Mouse (Mus musculus) bone marrow macrophage, adult 2 months (primary cell): ENCODE measurements at regions not wholly inside any gene's neighbourhood (a gene's known extent, or its start where the extent isn't known, plus 50 kb on each side); places are given as distances from the start of the nearest gene placed in this dataset.

Experiments
- H3K27ac ChIP-seq: 2 replicates; pipeline ENCODE4 v1.5.1; 2012; ENCODE audit warnings: low read depth, low read length; ENCODE audit not compliant: insufficient read depth
- H3K4me1 ChIP-seq: 2 replicates; pipeline ENCODE4 v1.6.1; 2012; ENCODE audit warnings: low read length; ENCODE audit not compliant: control insufficient read depth, insufficient read depth
- H3K4me3 ChIP-seq: 2 replicates; pipeline ENCODE4 v1.5.1; 2012; ENCODE audit warnings: mild to moderate bottlenecking, low read length, moderate library complexity; ENCODE audit not compliant: insufficient read depth
- CTCF ChIP-seq: IDR thresholded peaks from 2 replicates; pipeline ENCODE4 v1.5.1; 2012; ENCODE audit warnings: low read depth, mild to moderate bottlenecking, low read length, moderate library complexity
- POLR2A ChIP-seq: IDR thresholded peaks from 2 replicates; pipeline ENCODE4 v1.6.1; 2012; ENCODE audit warnings: mild to moderate bottlenecking, low read depth, low read length, borderline replicate concordance

- Histone ChIP-seq H3K27ac (no peak overlapping the region), H3K4me1 (peaks cover 2% of the 10 kb centered on the region; the same call in 1 of the 2 replicates), H3K4me3 (no peak overlapping the region)
- TF ChIP-seq POLR2A = no peak
- TF ChIP-seq CTCF = no peak
These were observed 171.1 kb upstream of the Cpeb2 start for GRCm38 (mm10) chr5:43061797-43062391.

GRCm38 (mm10) chr5:43062499-43062898 lies 170.5 kb upstream of the Cpeb2 start:
- H3K27ac ChIP-seq = no peak overlapping the region
- H3K4me1 ChIP-seq = peaks cover 2% of the 10 kb centered on the region; the same call in 1 of the 2 replicates
- TF ChIP-seq POLR2A = no peak
- no peak for TF ChIP-seq CTCF
- H3K4me3 ChIP-seq = no peak overlapping the region

GRCm38 (mm10) chr5:43063386-43063785 lies 169.6 kb upstream of the Cpeb2 start:
- Histone ChIP-seq H3K4me1 (peaks cover 2% of the 10 kb centered on the region; the same call in 1 of the 2 replicates), H3K4me3 (no peak overlapping the region), H3K27ac (no peak overlapping the region)
- TF ChIP-seq CTCF = no peak
- no peak for TF ChIP-seq POLR2A

GRCm38 (mm10) chr5:43071541-43071940 lies 161.4 kb upstream of the Cpeb2 start:
- Histone ChIP-seq H3K4me3 (no peak overlapping the region), H3K4me1 (no peaks in the 10 kb centered on the region), H3K27ac (no peak overlapping the region)
- TF ChIP-seq CTCF (no peak), POLR2A (no peak)

GRCm38 (mm10) chr5:43072340-43072739 lies 160.6 kb upstream of the Cpeb2 start:
- no peak overlapping the region for H3K4me3 ChIP-seq
- TF ChIP-seq CTCF = no peak
- H3K27ac ChIP-seq = no peak overlapping the region
- no peaks in the 10 kb centered on the region for H3K4me1 ChIP-seq

- no peaks in the 10 kb centered on the region for H3K4me1 ChIP-seq
- H3K4me3 ChIP-seq = no peak overlapping the region
- no peak overlapping the region for H3K27ac ChIP-seq
- no peak for TF ChIP-seq CTCF
- no peak for TF ChIP-seq POLR2A
These were observed 158.4 kb upstream of the Cpeb2 start for GRCm38 (mm10) chr5:43074536-43074935.

GRCm38 (mm10) chr5:43080252-43080651 lies 152.7 kb upstream of the Cpeb2 start:
- no peak for TF ChIP-seq CTCF
- TF ChIP-seq POLR2A = no peak
- Histone ChIP-seq H3K4me1 (peaks cover 19% of the 10 kb centered on the region), H3K27ac (no peak overlapping the region), H3K4me3 (no peak overlapping the region)

GRCm38 (mm10) chr5:43081561-43082534 lies 151.1 kb upstream of the Cpeb2 start:
- TF ChIP-seq CTCF = no peak
- Histone ChIP-seq H3K27ac (peak overlapping the region; percentile 87), H3K4me1 (peaks cover 19% of the 10 kb centered on the region), H3K4me3 (no peak overlapping the region)

- no peak overlapping the region for H3K4me3 ChIP-seq
- TF ChIP-seq CTCF (no peak), POLR2A (no peak)
- H3K4me1 ChIP-seq = peaks cover 7% of the 10 kb centered on the region
- H3K27ac ChIP-seq = no peak overlapping the region
These were observed 145.9 kb upstream of the Cpeb2 start for GRCm38 (mm10) chr5:43087077-43087476.

GRCm38 (mm10) chr5:43087907-43088387 lies 145.0 kb upstream of the Cpeb2 start:
- Histone ChIP-seq H3K4me1 (no peaks in the 10 kb centered on the region; the same call in 1 of the 2 replicates), H3K27ac (no peak overlapping the region), H3K4me3 (no peak overlapping the region)
- TF ChIP-seq POLR2A (no peak), CTCF (no peak)
